Mouse (Mus musculus): ENCODE measurements at regions not wholly inside any gene's neighbourhood (a gene's known extent, or its start where the extent isn't known, plus 50 kb on each side); places are given as distances from the start of the nearest gene placed in this dataset.

DNA sequence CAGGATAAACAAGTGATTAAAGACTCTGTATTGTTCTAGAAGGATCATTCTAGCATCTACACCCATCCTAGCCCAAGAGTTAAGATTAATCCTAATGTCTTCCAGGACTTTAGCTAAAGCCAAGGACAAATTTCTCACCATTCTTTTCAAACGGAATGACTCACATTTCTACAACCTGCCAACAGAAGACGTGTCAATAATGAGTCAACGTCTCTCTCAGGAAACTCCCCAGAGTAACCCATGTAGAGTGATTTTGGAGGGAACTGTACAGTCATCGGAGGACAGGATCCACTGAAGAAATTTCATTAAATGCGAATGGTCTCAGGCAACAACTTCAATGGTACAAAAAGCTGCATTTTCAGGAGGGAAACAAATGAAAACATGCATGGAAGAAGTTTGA, 71.2 kb upstream of the Arsj start:
- peak in 1 of 2 experiments; percentile 7 for DNase-seq
- intact Hi-C loops (cut with DNase I) = no loop called here

DNA sequence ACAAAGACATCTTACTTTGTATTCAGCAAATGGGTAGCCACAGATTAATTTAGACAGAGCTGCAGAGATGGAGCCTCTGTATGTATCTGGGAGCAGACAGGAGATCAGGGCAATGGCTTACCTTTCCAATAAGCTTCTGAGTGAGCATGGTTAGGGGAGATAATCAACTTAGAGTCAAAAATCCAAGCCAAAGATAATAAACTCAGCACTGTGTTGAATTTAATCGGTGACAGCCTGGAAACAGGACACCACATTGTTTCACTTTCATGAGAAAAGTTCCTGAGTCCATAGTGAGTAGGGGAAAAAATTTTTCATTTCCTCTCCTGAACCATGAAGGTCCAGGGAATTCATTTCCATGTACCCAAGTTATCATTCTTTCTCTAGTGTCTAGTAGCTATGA, 70.7 kb upstream of the Arsj start:
- no peak for DNase-seq
- intact Hi-C loops (cut with DNase I) = no loop called here

DNA sequence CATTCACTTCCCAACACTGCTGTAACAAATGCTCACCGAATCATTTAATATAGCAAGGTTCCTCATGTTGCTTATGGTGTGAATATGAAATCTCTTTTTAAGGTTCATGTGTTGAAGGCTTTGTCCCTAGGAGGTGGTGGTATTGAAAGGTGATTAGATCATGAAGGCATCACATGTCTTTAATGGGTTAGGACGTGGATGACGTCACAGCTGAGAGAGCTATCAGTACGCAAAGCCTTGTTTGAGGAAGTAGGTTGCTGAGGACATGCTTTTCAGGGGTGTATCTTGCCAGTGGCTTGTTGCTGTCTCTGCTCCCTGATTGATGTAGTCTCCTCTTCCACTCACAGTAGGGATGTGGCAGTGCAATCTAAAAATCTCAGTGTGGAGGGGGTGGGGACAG, 69.8 kb upstream of the Arsj start:
- no peak for DNase-seq
- intact Hi-C loops (cut with DNase I) = no loop called here

DNA sequence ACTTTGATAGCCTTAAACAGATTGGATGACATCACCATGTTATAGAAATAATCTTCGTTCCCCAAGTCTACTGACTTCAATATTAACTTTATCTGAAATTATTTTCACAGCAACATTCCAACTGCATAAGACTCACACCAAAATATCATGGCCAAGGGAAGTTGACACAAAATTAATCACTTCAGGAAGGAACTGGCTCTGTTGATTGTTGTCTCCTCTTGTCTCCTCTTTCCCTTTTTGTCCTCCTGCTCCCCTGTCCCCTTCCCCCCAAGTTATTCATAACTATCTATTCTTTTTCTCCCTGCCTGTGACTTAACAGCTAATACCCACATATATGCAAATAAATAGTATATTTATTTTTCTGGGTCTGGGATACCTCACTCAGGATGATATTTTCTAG, 67.6 kb upstream of the Arsj start:
- intact Hi-C loops (cut with DNase I) = no loop called here
- no peak for DNase-seq

DNA sequence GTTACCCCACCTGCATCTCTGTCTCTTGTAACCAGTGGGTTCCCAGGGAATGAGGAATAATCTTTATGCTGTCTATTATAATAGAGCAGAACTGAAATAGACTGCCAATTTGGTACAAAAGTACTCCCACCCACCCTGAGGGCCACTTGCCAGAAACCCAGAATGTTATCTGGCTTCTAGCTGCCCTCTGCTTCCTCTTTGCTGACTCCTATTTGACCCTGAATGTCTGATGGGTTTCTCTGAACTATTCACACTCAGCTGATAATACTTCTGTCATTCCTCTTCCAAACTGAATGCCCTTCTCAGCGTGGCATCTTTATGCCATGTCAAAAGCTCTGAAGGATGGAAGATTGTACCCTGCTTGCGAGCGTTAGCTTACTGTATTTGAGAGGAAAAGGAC, 64.2 kb upstream of the Arsj start:
- no peak for DNase-seq
- intact Hi-C loops (cut with DNase I) = no loop called here

DNA sequence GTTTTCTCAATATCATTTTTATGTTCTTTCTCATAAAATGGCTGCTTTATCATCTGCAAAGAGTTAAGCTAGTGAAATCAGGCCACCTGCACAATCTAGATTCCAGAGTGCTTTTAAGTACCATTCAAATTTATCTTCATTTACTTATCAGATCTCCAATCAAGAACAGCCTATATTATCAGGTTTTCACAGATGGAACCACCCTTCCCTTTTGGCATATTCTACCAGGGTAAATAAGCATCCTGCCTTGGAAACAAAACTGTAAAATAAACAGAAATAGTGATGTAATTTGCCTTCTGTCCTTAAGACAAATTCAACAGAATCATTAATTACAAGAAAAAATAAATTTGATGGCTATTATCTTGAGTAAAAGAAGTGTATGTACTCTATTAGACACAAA, 55.2 kb upstream of the Arsj start:
- DNase-seq = no peak
- intact Hi-C loops (cut with DNase I) = no loop called here

Measured in heart, postnatal 14 days (tissue).